Mouse (Mus musculus) B cell, adult 2 months (primary cell): Measurements from ENCODE around the gene Apoe.
A peak's percentile ranks its signal among the peaks of the same experiment; 100 is the strongest.

Experiments used
- DNase-seq, 2 experiments: peaks; one replicate each; pipeline ENCODE4 v3.0.0; 2022

Apoe gene

GRCm38 (mm10) chr7:19715239-19716054, 16.5 kb upstream of the Apoe start, which contains the start of gene Tomm40:
Gene Tomm40, minus strand, starts transcription at chr7:19715438.
- DNase-seq: peak; percentile 98 to 99

- DNase-seq: peak in 1 of 2 experiments; percentile 10
These were observed 15.8 kb upstream of the Apoe start for GRCm38 (mm10) chr7:19714836-19715235.

- DNase-seq: no peak
These were observed 14.6 kb upstream of the Apoe start for GRCm38 (mm10) chr7:19713598-19713997.

DNA sequence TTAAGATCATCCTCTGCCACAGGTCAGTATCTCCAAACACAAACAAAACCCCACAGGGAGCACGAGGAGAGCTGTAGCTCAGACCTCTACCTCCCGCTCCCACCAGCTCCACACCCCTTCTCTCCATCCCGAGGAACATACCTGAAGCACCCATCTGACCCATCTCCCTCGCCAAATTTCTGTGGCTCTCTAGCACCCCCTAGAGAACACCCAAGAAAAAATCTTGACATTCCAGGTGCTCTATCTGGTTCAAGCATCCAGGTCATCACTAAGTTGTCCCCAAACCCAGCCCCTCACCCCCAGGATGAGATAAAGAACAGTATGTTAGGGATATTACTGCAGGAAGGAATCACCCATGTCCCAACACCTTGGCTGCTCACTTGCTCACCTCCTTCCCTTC, 14.2 kb upstream of the Apoe start:
- peak; percentile 61 to 62 for DNase-seq

DNA sequence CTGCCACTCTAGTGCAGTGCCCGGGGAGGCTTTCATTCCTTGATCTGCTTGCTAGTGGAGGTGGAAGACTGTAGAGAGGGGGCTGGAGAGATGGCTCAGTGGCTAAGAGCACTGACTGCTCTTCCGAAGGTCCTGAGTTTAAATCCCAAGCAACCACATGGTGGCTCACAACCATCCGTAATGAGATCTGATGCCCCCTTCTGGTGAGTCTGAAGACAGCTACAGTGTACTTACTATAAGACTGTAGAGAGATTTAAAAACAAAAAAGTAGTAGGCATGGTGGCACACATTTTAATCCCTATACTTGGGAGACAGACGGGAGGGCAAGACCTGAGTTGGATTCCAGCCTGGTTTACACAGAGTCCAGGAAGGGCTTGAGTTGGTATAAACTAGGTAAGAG, 13.4 kb upstream of the Apoe start:
- DNase-seq: peak; percentile 25 to 26

- no peak for DNase-seq
These were observed 11.7 kb upstream of the Apoe start for GRCm38 (mm10) chr7:19710650-19711049.

GRCm38 (mm10) chr7:19705271-19705670, 6.3 kb upstream of the Apoe start:
- DNase-seq: no peak

DNA sequence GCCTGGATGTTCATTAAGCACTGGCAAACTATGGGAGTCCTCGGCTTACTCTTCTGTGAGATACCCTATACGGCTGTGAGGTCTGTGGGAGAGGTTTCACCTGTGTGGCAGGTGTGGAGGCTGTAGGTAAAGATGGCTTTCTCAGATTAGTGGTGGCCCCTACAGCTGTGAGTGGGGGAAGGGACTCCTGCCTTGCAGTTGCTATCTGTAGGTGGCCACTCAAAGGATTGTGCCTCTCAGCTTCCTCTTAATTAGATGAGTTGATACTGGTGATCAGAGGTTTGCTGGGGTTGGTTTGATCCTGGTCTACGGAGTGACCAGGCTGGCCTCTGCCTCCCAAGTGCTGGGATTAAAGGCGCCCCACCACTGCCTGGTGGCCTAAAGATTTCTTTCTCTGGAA, 5.5 kb upstream of the Apoe start:
- no peak for DNase-seq

GRCm38 (mm10) chr7:19702859-19703555, 4.0 kb upstream of the Apoe start:
- no peak for DNase-seq

DNA sequence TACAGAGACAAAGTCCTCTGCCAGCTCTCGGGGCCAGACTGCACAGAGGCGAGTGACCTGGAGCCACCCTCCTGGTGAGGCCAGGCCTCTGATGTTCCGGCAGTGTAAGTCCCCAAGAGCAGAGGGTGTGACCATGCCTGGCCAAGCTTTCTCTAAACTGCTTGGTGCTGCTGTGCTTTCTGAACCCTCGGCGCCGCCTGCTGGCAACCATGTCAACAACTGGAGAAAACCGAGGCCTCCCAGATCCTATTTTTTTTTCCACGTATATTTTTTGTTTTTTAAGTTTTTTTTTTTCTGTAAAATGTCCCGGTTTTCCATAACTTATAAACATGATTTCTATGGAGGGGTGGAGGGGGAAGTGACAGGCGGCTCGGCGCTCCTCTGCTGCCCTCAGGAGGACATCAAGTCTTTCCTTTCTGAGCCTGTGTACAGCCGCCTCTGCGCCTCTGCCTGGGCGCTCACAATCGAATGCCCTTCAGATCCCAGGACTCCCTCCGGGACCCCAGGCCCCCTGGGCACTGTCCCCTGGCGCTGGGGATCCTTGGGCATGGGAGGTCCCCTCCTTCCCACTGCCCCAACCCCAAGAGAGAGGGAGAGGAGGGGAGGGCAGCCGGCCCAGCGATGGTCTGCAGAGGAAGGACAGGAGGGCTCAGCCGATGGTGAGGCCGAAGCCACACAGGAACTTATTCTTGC, 2.2 kb upstream of the Apoe start:
- DNase-seq: peak; percentile 54

DNA sequence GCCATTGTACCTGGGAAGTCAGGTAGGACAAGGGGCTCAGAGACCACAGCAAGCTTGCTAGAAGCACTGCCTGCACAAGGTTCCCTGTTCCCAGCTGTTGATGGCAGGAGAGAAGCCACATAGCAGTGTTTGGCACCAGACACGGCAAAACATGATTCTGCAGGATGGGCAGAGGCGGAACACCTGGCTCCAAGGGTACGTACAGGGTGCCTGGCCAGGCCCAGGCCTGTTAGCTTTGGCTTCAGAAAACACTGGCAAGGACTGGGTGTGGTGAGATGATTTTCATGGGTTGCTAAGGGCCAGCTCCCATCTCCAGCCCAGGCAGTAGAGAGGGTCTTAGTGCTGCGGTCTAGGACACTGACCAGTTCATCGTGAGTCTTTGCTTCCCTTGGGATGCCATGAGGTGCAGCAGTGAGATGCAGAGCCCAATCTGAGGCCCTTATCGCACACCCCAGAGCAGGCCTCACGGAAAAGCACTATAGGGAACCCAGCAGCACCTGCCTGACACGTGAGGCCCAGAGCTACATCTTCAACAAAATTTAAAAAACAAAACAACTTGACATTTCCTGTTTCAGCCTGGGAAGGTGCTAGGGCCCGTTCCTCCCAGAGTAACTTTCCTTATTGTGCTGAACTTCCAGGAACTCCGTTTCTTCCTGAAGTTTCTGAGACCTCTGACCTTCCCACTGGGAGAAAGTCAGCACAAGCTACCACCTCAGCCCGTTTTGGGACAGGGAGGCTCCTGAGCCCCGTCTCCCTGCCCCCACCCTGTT, 1.5 kb upstream of the Apoe start:
- DNase-seq: peak in 1 of 2 experiments; percentile 17

GRCm38 (mm10) chr7:19699827-19700148, 800 bp upstream of the Apoe start:
- DNase-seq: no peak

DNA sequence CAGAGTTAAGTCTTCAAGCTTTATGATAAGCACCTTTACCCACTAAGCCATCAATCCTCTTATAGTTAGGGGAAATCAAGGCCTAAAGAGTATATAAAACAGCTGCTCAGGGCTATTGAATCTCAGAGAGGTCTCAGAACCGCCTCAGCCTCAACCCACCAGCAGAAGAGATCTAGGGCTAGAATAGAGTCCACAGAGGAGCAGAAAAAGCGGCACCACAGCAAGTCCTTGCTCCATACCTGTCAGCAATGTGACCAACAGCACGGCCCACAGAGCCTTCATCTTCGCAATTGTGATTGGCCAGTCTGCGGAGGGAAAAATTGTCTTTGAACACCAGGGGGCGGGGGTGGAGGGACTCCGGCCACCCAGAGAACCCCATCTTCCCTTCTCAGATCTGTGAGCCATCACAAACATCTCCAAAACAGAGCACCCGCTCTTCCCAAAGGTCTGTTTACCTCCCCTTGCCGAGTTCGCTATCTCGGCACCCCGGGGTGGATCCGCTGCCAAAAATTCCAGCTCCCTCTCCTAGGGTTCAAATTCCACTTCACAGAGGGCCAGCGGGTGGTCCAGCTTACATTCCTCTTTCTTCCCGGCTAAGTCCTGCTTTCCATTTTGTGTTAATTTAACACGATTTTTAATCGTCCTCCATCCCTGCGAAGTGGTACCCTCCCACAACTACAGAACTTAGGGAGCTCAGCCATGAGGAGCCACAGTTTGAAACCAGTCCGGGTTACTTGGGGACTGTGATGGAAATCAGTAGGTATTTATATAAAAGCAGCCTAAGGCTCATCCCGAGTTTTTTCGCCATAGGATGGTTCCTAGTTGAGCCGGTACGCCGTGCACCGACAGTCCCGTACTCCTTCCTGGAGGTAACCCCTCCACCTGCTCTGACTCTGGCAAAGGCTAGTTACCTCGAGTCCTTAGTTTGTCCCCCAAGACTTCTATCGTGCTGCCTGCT, 760 bp downstream of the Apoe start:
- DNase-seq: peak; percentile 20 to 24

- DNase-seq: no peak
These were observed 2.6 kb downstream of the Apoe start for GRCm38 (mm10) chr7:19696336-19696873.

- no peak for DNase-seq
These were observed 3.1 kb downstream of the Apoe start for GRCm38 (mm10) chr7:19695881-19696280.

- DNase-seq: no peak
These were observed 3.8 kb downstream of the Apoe start for GRCm38 (mm10) chr7:19695213-19695594.

DNA sequence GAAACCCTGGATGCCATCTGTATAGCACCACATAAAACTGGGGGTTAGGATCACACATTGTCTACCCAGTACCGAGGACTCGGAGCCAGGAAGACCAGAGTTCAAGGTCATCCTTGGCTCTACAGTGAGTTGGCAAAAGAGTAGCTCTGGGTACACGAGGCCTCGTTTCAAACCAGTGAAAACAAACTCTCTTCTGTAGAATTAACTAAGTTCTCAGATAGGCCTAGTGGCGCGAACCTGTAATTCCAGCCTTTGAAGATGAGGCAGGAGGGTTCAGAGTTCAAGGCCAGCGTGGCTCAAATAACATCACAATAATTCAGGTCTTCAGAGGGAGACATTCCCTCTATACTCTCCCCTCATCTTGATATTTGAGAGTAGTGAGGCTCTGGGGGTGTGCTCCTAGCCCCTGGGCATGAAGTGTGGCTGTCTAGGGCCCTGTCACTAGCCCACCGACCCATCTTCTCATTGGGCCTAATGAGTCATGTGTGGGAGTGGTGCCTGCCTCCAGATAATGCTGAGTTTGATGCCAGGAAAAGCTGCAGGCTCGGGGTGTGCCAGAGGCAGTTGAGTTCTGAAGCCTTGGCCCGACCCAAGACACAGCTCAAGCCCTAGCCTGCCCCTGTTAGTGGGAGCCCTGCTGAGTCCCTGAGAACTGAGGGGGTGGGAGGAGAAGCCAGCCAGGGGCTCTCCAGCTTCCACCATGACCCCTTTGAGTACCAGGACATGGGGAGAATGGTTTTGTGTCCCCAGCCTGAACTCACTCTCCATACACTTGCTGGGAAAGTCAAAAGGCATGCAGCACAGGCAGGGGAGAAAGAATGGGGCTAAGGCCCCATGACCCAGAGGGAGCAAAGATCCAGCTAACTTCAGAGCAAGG, 4.4 kb downstream of the Apoe start:
- no peak for DNase-seq

DNA sequence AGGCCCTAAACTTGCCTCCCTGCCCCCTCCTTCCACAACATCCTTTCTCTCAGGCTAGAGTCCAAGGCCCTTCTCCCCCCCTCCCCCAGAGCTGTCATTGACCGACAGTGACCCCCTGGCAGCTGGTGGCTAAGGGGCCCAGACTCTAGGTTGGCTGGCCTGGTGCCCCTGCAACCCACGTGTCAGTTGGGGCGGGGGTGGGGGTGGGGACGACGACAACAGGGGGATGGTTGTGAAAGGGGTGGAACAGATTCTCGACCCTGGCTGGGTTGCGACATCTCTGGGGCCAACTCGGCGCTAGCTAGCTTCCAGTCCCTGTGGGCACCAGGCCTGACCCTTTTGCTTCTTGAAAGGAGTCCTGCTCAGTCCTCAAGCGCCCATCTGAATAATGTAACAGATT, 5.6 kb downstream of the Apoe start:
- DNase-seq: no peak

GRCm38 (mm10) chr7:19691873-19692865, 6.8 kb downstream of the Apoe start, which contains the start of gene Apoc1:
Gene Apoc1, minus strand, starts transcription at chr7:19692660.
- no peak for DNase-seq
